Mouse (Mus musculus) cortical plate, adult 2 months (tissue): ENCODE data around the gene Spata1.
"Not testable (repeated sequence)": the region's sequence is repeated elsewhere in the genome, so short reads cannot be mapped to it uniquely, and the experiment has no call there.

Experiments
- CTCF ChIP-seq: fragments of 200-500 bp; IDR thresholded peaks from 2 replicates; pipeline ENCODE4 v1.5.1; 2011; ENCODE audit warnings: mild to moderate bottlenecking, control low read depth, low read length; ENCODE audit not compliant: insufficient read depth; ENCODE audit errors: extremely low read depth
- POLR2A ChIP-seq: fragments of 200-500 bp; IDR thresholded peaks from 2 replicates; pipeline ENCODE4 v1.6.1; 2011; ENCODE audit warnings: mild to moderate bottlenecking, low read length, control low read depth; ENCODE audit not compliant: insufficient read depth; ENCODE audit errors: extremely low read depth

DNA sequence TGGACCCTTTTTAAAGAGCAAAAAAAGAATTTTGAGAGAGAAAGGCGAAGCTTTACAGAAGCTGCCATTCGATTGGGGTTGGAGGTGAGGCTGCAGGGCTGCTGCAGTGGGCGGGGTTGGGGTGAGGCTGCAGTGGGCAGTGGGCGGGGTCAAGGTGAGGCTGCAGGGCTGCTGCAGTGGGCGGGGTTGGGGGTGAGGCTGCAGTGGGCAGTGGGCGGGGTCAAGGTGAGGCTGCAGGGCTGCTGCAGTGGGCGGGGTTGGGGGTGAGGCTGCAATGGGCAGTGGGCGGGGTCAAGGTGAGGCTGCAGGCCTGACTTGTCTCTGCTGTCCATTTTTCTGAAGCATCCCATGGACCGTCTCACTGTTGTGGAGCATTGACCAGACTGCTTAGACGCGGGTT lies 66.5 kb downstream of the Spata1 start:
- not testable (repeated sequence) for TF ChIP-seq CTCF, POLR2A
